Mouse (Mus musculus) midbrain, embryonic 14.5 days (tissue): ENCODE measurements at regions not wholly inside any gene's neighbourhood (a gene's known extent, or its start where the extent isn't known, plus 50 kb on each side); places are given as distances from the start of the nearest gene placed in this dataset.

Experiments used
- ATAC-seq: fragments of 200-750 bp; cut with Nextera tagmentation; 2 replicates; pipeline ENCODE4 v1.8.0; 2017; ENCODE audit warnings: moderate number of reproducible peaks, moderate library complexity; ENCODE audit not compliant: low FRiP score, low TSS enrichment
- DNase-seq: peaks from one replicate; pipeline ENCODE4 v3.0.0-alpha.2; 2015
- H3K27ac ChIP-seq: fragments of 300-500 bp; sonication (generic); replicated peaks from 2 replicates; pipeline ENCODE4 v1.5.1; 2014; ENCODE audit warnings: mild to moderate bottlenecking, low read depth, low read length, moderate library complexity
- H3K27me3 ChIP-seq: fragments of 300-500 bp; sonication (generic); 2 replicates; pipeline ENCODE4 v1.6.1; 2014; ENCODE audit warnings: low read length, control low read depth, mixed read lengths; ENCODE audit not compliant: control insufficient read depth, insufficient read depth
- H3K36me3 ChIP-seq: fragments of 300-500 bp; sonication (generic); 2 replicates; pipeline ENCODE4 v1.6.1; 2014; ENCODE audit warnings: low read length, control low read depth; ENCODE audit not compliant: control insufficient read depth, insufficient read depth
- H3K4me1 ChIP-seq: fragments of 300-500 bp; sonication (generic); 2 replicates; pipeline ENCODE4 v1.6.1; 2014; ENCODE audit warnings: mild to moderate bottlenecking, antibody characterized with exemption, low read length, control low read depth; ENCODE audit not compliant: control insufficient read depth, insufficient read depth
- H3K4me2 ChIP-seq: fragments of 300-500 bp; sonication (generic); 2 replicates; pipeline ENCODE4 v1.6.1; 2014; ENCODE audit warnings: mild to moderate bottlenecking, low read length, moderate library complexity
- H3K4me3 ChIP-seq: fragments of 300-500 bp; sonication (generic); replicated peaks from 2 replicates; pipeline ENCODE4 v1.5.1; 2014; ENCODE audit warnings: low read depth, low read length
- H3K9ac ChIP-seq: fragments of 300-500 bp; sonication (generic); replicated peaks from 2 replicates; pipeline ENCODE4 v1.6.1; 2014; ENCODE audit warnings: mild to moderate bottlenecking, low read length, moderate library complexity
- H3K9me3 ChIP-seq: fragments of 300-500 bp; sonication (generic); 2 replicates; pipeline ENCODE4 v1.6.1; 2016; ENCODE audit warnings: low read length, control low read depth, mixed read lengths; ENCODE audit not compliant: control insufficient read depth
- WGBS: fragments of 180-500 bp; shearing (Covaris S2); extraction: QIAGEN DNeasy Blood & Tissue Kit; methylation state at CpG from one replicate; pipeline ENCODE4 v1.1.7; 2014; 5-methylcytosine and 5-hydroxymethylcytosine counted together

DNA sequence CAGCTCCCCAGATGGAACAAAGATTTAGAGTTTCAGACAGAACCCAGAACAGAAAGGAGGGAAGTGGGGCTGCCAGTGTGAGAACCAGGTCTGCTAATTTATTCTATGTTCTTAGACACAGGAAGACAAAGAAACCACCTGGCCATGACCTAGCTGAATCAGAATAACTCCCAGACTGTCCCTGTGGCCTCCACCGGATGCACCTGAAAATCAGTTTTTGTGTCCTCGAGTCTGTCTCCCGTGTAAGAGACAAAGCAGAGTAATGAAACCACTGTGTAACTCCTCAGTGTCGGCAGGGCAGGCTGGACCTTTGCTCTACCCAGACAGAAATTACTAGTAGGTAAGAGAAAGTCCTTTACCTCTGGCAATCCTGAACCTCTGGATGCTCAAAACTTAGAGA is 99.7 kb upstream of the Fbxo11 start:
- no peak overlapping the region for H3K4me2 ChIP-seq
- no peak overlapping the region for H3K9ac ChIP-seq
- H3K4me3 ChIP-seq: no peak overlapping the region
- H3K36me3 ChIP-seq: no peaks in the 10 kb centered on the region
- DNase-seq (no peak), ATAC-seq (no peak)
- WGBS: 78% methylated on average over 4 of the region's 4 CpGs
- no peaks in the 10 kb centered on the region for H3K27me3 ChIP-seq
- H3K27ac ChIP-seq: no peak overlapping the region
- H3K9me3 ChIP-seq: no peaks in the 10 kb centered on the region
- H3K4me1 ChIP-seq: 0 out of 2 replicates have a peak, but pooled peaks cover 4% of the 10 kb centered on the region

DNA sequence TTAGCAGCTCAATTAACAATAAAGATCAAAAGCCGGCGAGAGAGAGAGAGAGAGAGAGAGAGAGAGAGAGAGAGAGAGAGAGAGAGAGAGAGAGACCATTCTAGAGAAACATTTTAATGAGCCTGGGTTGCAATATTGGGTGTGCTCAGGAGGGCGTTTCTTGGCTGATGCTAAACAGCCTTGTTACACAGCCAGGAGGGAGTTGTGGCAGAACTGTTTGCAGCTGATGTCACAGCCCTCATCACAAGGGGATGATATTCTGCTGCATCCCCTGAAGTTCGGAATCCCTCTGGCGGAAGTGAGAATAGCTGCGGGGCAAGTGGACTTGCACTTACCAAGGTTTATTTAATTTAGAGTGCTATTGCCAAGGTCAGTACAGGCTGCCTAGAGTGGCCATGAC is 100.7 kb upstream of the Fbxo11 start:
- Histone ChIP-seq H3K9ac (no peak overlapping the region), H3K36me3 (no peaks in the 10 kb centered on the region), H3K4me2 (no peak overlapping the region), H3K9me3 (no peaks in the 10 kb centered on the region), H3K4me1 (no peaks in the 10 kb centered on the region), H3K27me3 (no peaks in the 10 kb centered on the region), H3K4me3 (no peak overlapping the region), H3K27ac (no peak overlapping the region)
- no peak for ATAC-seq
- 90% methylated on average over 6 of the region's 6 CpGs for WGBS
- DNase-seq: no peak

GRCm38 (mm10) chr17:88168262-88169096 is 103.4 kb upstream of the Fbxo11 start:
- no peaks in the 10 kb centered on the region for H3K36me3 ChIP-seq
- no peak overlapping the region for H3K4me2 ChIP-seq
- 76% methylated on average over 8 of the region's 8 CpGs for WGBS
- no peaks in the 10 kb centered on the region for H3K27me3 ChIP-seq
- ATAC-seq: no peak
- H3K4me3 ChIP-seq: no peak overlapping the region
- no peak for DNase-seq
- H3K9ac ChIP-seq: no peak overlapping the region
- H3K9me3 ChIP-seq: no peaks in the 10 kb centered on the region
- no peaks in the 10 kb centered on the region for H3K4me1 ChIP-seq
- H3K27ac ChIP-seq: no peak overlapping the region

DNA sequence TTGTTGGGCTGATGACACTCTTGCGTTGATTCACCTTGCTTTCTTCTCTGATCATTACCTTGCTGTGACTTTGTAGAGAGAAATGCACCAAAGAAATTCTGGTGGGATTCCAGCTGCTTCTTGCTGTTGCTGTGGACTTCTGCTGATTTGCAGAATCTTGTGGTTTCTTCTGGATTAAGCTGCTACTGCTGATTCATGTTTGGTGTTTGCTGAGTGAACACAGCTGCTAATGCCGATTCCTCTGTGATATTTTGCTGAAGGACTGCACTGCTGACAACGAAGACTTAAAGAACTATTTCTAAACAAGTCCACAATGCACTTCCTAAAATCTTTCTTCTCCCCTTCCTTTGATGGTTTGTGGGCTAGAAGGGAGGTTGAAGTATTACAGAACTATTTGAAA is 106.5 kb upstream of the Fbxo11 start:
- Histone ChIP-seq H3K36me3 (no peaks in the 10 kb centered on the region), H3K9ac (no peak overlapping the region), H3K4me2 (no peak overlapping the region), H3K27ac (no peak overlapping the region), H3K27me3 (no peaks in the 10 kb centered on the region), H3K4me1 (no peaks in the 10 kb centered on the region), H3K4me3 (no peak overlapping the region), H3K9me3 (no peaks in the 10 kb centered on the region)
- DNase-seq (no peak), ATAC-seq (no peak)
- 91% methylated on average over 3 of the region's 3 CpGs for WGBS

GRCm38 (mm10) chr17:88173354-88174032 is 108.4 kb upstream of the Fbxo11 start:
- DNase-seq: no peak
- Histone ChIP-seq H3K4me1 (no peaks in the 10 kb centered on the region), H3K9me3 (no peaks in the 10 kb centered on the region), H3K27ac (no peak overlapping the region), H3K36me3 (no peaks in the 10 kb centered on the region), H3K27me3 (no peaks in the 10 kb centered on the region), H3K4me2 (no peak overlapping the region), H3K9ac (no peak overlapping the region), H3K4me3 (no peak overlapping the region)
- WGBS: 80% methylated on average over 4 of the region's 4 CpGs
- ATAC-seq: no peak

- 90% methylated on average over 10 of the region's 10 CpGs for WGBS
- DNase-seq: peak; percentile 35
These were observed 109.2 kb upstream of the Fbxo11 start for GRCm38 (mm10) chr17:88174242-88174679.

DNA sequence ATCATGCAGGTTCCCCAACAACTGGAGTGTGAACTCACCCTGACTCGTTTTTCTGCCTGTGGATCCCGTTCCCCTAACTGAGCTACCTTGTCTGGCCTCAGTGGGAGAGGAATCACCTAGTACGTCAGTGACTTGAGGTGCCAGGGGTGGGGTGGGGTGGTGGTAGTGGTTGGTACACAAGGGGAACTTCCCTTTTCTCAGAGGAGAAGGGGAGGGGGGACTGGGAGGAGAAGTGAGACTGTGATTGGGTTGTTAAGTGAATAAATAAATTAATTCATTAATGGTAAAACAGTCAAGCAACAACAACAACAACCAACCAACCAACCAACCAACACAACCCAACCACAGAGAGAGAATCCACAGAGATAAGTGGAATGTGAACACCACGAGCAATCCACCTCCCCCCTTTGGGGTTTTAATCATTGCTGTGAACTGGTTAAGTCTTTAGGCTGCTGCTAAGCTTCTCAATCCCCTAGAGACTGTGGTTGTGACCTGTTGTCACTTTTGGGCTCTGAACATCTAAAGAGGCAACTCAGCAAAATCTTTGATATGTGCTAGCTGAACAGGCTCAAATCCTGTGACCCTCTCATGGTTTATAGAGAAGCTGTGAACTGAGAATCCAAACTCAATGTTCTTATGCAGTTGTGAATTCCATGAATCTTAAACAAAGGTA is 111.0 kb upstream of the Fbxo11 start:
- Histone ChIP-seq H3K9ac (no peak overlapping the region), H3K4me2 (no peak overlapping the region), H3K4me1 (no peaks in the 10 kb centered on the region), H3K27me3 (no peaks in the 10 kb centered on the region), H3K27ac (no peak overlapping the region), H3K4me3 (no peak overlapping the region), H3K9me3 (no peaks in the 10 kb centered on the region), H3K36me3 (no peaks in the 10 kb centered on the region)
- 94% methylated on average over 4 of the region's 4 CpGs for WGBS
- DNase-seq (no peak), ATAC-seq (no peak)

More at GRCm38 (mm10) chr17:88174242-88174679, 109.2 kb upstream of the Fbxo11 start:
- no peak for ATAC-seq
- H3K4me2 ChIP-seq: no peak overlapping the region
- H3K9me3 ChIP-seq: no peaks in the 10 kb centered on the region
- H3K9ac ChIP-seq: no peak overlapping the region
- H3K27ac ChIP-seq: no peak overlapping the region
- H3K4me1 ChIP-seq: no peaks in the 10 kb centered on the region
- H3K27me3 ChIP-seq: no peaks in the 10 kb centered on the region
- H3K4me3 ChIP-seq: no peak overlapping the region
- H3K36me3 ChIP-seq: no peaks in the 10 kb centered on the region

DNA sequence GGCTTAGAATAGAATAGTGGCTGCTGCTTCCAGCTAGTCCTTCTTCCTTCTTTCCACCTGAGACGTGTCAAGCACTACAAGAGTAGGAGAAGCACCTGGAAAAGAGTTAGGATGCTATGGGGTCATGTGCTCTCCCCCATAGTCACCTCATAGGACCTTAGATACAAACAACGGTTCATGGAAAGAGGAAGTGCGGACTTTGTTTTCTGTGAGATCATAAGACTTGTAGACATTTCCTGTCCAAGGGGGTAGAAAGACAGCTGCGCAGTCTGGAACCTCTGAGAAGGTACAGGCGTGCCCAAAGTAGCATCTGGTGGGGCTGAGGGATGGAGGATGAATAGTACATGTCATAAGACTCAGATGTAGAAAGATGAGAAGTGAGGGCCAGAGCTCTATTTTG is 125.6 kb upstream of the Fbxo11 start:
- Histone ChIP-seq H3K4me3 (no peak overlapping the region), H3K4me2 (no peak overlapping the region), H3K4me1 (no peaks in the 10 kb centered on the region), H3K27me3 (no peaks in the 10 kb centered on the region), H3K36me3 (no peaks in the 10 kb centered on the region), H3K9me3 (no peaks in the 10 kb centered on the region), H3K27ac (no peak overlapping the region), H3K9ac (no peak overlapping the region)
- ATAC-seq: no peak
- 88% methylated on average over 5 of the region's 5 CpGs for WGBS
- no peak for DNase-seq
